Mouse (Mus musculus): Measurements from ENCODE around the gene H2-Q2. TPM values are rescaled to one million over a fixed set of nuclear protein-coding genes. Genes with fewer than 3 reads are reported as not detected.
"Not testable (repeated sequence)": the region's sequence is repeated elsewhere in the genome, so short reads cannot be mapped to it uniquely, and the experiment has no call there.

H2-Q2 gene
- total and polyA plus RNA-seq, 2 experiments: 0.75 to 1.2 TPM

GRCm38 (mm10) chr17:35389796-35390195, 47.8 kb downstream of the H2-Q2 start:
- WGBS: 14% methylated on average over 7 of the region's 7 CpGs
- not testable (repeated sequence) for H3K4me1 ChIP-seq (ENCODE audit: control insufficient read depth, insufficient read depth, low read length); H3K36me3 ChIP-seq (ENCODE audit: control insufficient read depth, insufficient read depth, low read length); H3K9ac ChIP-seq (ENCODE audit: low read depth, low read length); H3K27me3 ChIP-seq (ENCODE audit: control insufficient read depth, insufficient read depth, low read length); H3K4me3 ChIP-seq (ENCODE audit: insufficient read depth, low read depth, low read length); H3K79me2 ChIP-seq (ENCODE audit: control insufficient read depth, insufficient read depth, low read length); DNase-seq (ENCODE audit: extremely low read depth, low read depth, low spot score); H3K27ac ChIP-seq (replicated peaks; ENCODE audit: insufficient read depth, low read depth, low read length)
- peak; percentile 58 for TF ChIP-seq CTCF (IDR thresholded peaks at IDR 0.05; ENCODE audit: low read depth, low read length)

DNA sequence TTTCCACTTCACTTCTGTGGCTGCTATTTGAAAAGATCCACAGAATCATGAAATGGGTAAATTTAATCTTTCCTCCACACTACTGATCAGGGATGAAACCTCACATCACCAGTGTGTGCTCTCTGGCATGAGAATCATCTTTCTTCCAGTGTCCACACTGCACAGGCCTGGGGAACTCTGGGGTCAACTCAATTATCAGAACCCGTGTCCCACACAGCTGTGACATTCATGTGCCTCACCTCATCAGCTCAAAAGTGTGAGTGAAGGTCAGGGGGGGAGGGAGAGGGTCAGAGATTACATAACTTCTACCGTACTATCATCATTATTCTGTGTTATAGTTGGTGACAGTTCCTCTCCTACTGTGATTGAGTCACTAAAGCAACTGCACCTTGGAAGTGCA, 50.6 kb downstream of the H2-Q2 start:
- WGBS: 79% methylated on average over 2 of the region's 2 CpGs
- H3K79me2 ChIP-seq (ENCODE audit: control insufficient read depth, insufficient read depth, low read length); H3K9ac ChIP-seq (ENCODE audit: low read depth, low read length); H3K27ac ChIP-seq (replicated peaks; ENCODE audit: insufficient read depth, low read depth, low read length); H3K27me3 ChIP-seq (ENCODE audit: control insufficient read depth, insufficient read depth, low read length); DNase-seq (ENCODE audit: extremely low read depth, low read depth, low spot score); H3K4me1 ChIP-seq (ENCODE audit: control insufficient read depth, insufficient read depth, low read length); H3K4me3 ChIP-seq (ENCODE audit: insufficient read depth, low read depth, low read length); H3K36me3 ChIP-seq (ENCODE audit: control insufficient read depth, insufficient read depth, low read length): not testable (repeated sequence)

- not testable (repeated sequence) for H3K4me1 ChIP-seq (ENCODE audit: control insufficient read depth, insufficient read depth, low read length); H3K36me3 ChIP-seq (ENCODE audit: control insufficient read depth, insufficient read depth, low read length); H3K79me2 ChIP-seq (ENCODE audit: control insufficient read depth, insufficient read depth, low read length); H3K27ac ChIP-seq (replicated peaks; ENCODE audit: insufficient read depth, low read depth, low read length); H3K27me3 ChIP-seq (ENCODE audit: control insufficient read depth, insufficient read depth, low read length)
- H3K9ac ChIP-seq (ENCODE audit: low read depth, low read length): peak overlapping the region; percentile 69
- peak; percentile 18 for DNase-seq (ENCODE audit: extremely low read depth, low read depth, low spot score)
- WGBS: under 1% methylated on average over 47 of the region's 75 CpGs
- peak overlapping the region; percentile 60 for H3K4me3 ChIP-seq (ENCODE audit: insufficient read depth, low read depth, low read length)
Observed at GRCm38 (mm10) chr17:35393864-35394800, 52.1 kb downstream of the H2-Q2 start.

Other genes with a start within 250 kb of the H2-Q2 start
- gene Ly6g5c, start 234.0 kb upstream of the H2-Q2 start, total RNA-seq (2014; rRNA removed): not detected in 2 replicates
- not detected in 2 replicates for gene Ly6g5c, start 234.0 kb upstream of the H2-Q2 start, polyA plus RNA-seq (2012; rRNA removed)
- gene Ly6g5b, start 226.8 kb upstream of the H2-Q2 start, total RNA-seq (2014; rRNA removed): 0.40 and 0.46 TPM in 2 replicates
- 0.26 and 0.62 TPM in 2 replicates for gene Ly6g5b, start 226.8 kb upstream of the H2-Q2 start, polyA plus RNA-seq (2012; rRNA removed)
- gene Gpank1, start 220.8 kb upstream of the H2-Q2 start, total RNA-seq (2014; rRNA removed): 9.6 and 9.8 TPM in 2 replicates
- gene Gpank1, start 220.8 kb upstream of the H2-Q2 start, polyA plus RNA-seq (2012; rRNA removed): 10.5 and 11.4 TPM in 2 replicates
- 60.9 and 111 TPM in 2 replicates for gene Csnk2b, start 220.2 kb upstream of the H2-Q2 start, total RNA-seq (2014; rRNA removed)
- gene Csnk2b, start 220.2 kb upstream of the H2-Q2 start, polyA plus RNA-seq (2012; rRNA removed): 215 and 228 TPM in 2 replicates
- 9.8 and 11.4 TPM in 2 replicates for gene D17H6S53E, start 215.9 kb upstream of the H2-Q2 start, total RNA-seq (2014; rRNA removed)
- 12.4 and 18.3 TPM in 2 replicates for gene D17H6S53E, start 215.9 kb upstream of the H2-Q2 start, polyA plus RNA-seq (2012; rRNA removed)
- gene Apom, start 210.2 kb upstream of the H2-Q2 start, total RNA-seq (2014; rRNA removed): 432 and 465 TPM in 2 replicates
- gene Apom, start 210.2 kb upstream of the H2-Q2 start, polyA plus RNA-seq (2012; rRNA removed): 510 and 575 TPM in 2 replicates
- gene Bag6, start 207.1 kb upstream of the H2-Q2 start, total RNA-seq (2014; rRNA removed): 28.1 and 40.9 TPM in 2 replicates
- 88.4 and 119 TPM in 2 replicates for gene Bag6, start 207.1 kb upstream of the H2-Q2 start, polyA plus RNA-seq (2012; rRNA removed)
- gene Prrc2a, start 177.3 kb upstream of the H2-Q2 start, total RNA-seq (2014; rRNA removed): 12.4 and 23.2 TPM in 2 replicates
- 103 and 144 TPM in 2 replicates for gene Prrc2a, start 177.3 kb upstream of the H2-Q2 start, polyA plus RNA-seq (2012; rRNA removed)
- gene Aif1, start 166.2 kb upstream of the H2-Q2 start, total RNA-seq (2014; rRNA removed): 8.6 and 13.3 TPM in 2 replicates
- gene Aif1, start 166.2 kb upstream of the H2-Q2 start, polyA plus RNA-seq (2012; rRNA removed): 1.6 and 2.5 TPM in 2 replicates
- gene Lst1, start 153.8 kb upstream of the H2-Q2 start, total RNA-seq (2014; rRNA removed): 10.2 and 13.0 TPM in 2 replicates
- 5.9 and 11.8 TPM in 2 replicates for gene Lst1, start 153.8 kb upstream of the H2-Q2 start, polyA plus RNA-seq (2012; rRNA removed)
- 1.8 and 3.0 TPM in 2 replicates for gene Ltb, start 147.8 kb upstream of the H2-Q2 start, total RNA-seq (2014; rRNA removed)
- 2.6 and 4.7 TPM in 2 replicates for gene Ltb, start 147.8 kb upstream of the H2-Q2 start, polyA plus RNA-seq (2012; rRNA removed)
- gene Tnf, start 140.2 kb upstream of the H2-Q2 start, total RNA-seq (2014; rRNA removed): 0.13 TPM in 1 of 2 replicates, not detected in the other
- gene Tnf, start 140.2 kb upstream of the H2-Q2 start, polyA plus RNA-seq (2012; rRNA removed): 0.15 and 0.29 TPM in 2 replicates
- gene Lta, start 136.9 kb upstream of the H2-Q2 start, total RNA-seq (2014; rRNA removed): 0.27 TPM in 1 of 2 replicates, not detected in the other
- gene Lta, start 136.9 kb upstream of the H2-Q2 start, polyA plus RNA-seq (2012; rRNA removed): 0.06 TPM in 1 of 2 replicates, not detected in the other
- gene Gm16181, start 121.4 kb upstream of the H2-Q2 start, total RNA-seq (2014; rRNA removed): 0.37 TPM in 1 of 2 replicates, not detected in the other
- gene Gm16181, start 121.4 kb upstream of the H2-Q2 start, polyA plus RNA-seq (2012; rRNA removed): not detected in 2 replicates
- 0.28 and 0.34 TPM in 2 replicates for gene Atp6v1g2, start 108.6 kb upstream of the H2-Q2 start, total RNA-seq (2014; rRNA removed)
- 1.6 and 2.7 TPM in 2 replicates for gene Atp6v1g2, start 108.6 kb upstream of the H2-Q2 start, polyA plus RNA-seq (2012; rRNA removed)
- gene Nfkbil1, start 106.5 kb upstream of the H2-Q2 start, total RNA-seq (2014; rRNA removed): 7.5 and 7.6 TPM in 2 replicates
- gene Nfkbil1, start 106.5 kb upstream of the H2-Q2 start, polyA plus RNA-seq (2012; rRNA removed): 7.5 and 8.6 TPM in 2 replicates
- gene Ddx39b, start 100.5 kb upstream of the H2-Q2 start, total RNA-seq (2014; rRNA removed): 37.0 and 43.6 TPM in 2 replicates
- gene Ddx39b, start 100.5 kb upstream of the H2-Q2 start, polyA plus RNA-seq (2012; rRNA removed): 64.9 and 103 TPM in 2 replicates
- gene H2-D1, start 79.5 kb upstream of the H2-Q2 start, total RNA-seq (2014; rRNA removed): 444 and 506 TPM in 2 replicates
- 487 and 676 TPM in 2 replicates for gene H2-D1, start 79.5 kb upstream of the H2-Q2 start, polyA plus RNA-seq (2012; rRNA removed)
- gene H2-Q1, start 21.8 kb upstream of the H2-Q2 start, total RNA-seq (2014; rRNA removed): 9.1 and 11.1 TPM in 2 replicates
- 4.4 and 5.5 TPM in 2 replicates for gene H2-Q1, start 21.8 kb upstream of the H2-Q2 start, polyA plus RNA-seq (2012; rRNA removed)
- 31.5 and 32.7 TPM in 2 replicates for gene H2-Q4, start 37.4 kb downstream of the H2-Q2 start, total RNA-seq (2014; rRNA removed)
- 36.2 and 61.8 TPM in 2 replicates for gene H2-Q4, start 37.4 kb downstream of the H2-Q2 start, polyA plus RNA-seq (2012; rRNA removed)
- gene H2-Q6, start 82.6 kb downstream of the H2-Q2 start, total RNA-seq (2014; rRNA removed): 11.4 and 13.2 TPM in 2 replicates
- 18.2 and 40.0 TPM in 2 replicates for gene H2-Q6, start 82.6 kb downstream of the H2-Q2 start, polyA plus RNA-seq (2012; rRNA removed)
- 40.7 and 56.7 TPM in 2 replicates for gene H2-Q7, start 96.9 kb downstream of the H2-Q2 start, total RNA-seq (2014; rRNA removed)
- gene H2-Q7, start 96.9 kb downstream of the H2-Q2 start, polyA plus RNA-seq (2012; rRNA removed): 58.1 and 212 TPM in 2 replicates
- 1,696 and 1,845 TPM in 2 replicates for gene H2-Q10, start 127.8 kb downstream of the H2-Q2 start, total RNA-seq (2014; rRNA removed)
- 3,073 and 3,421 TPM in 2 replicates for gene H2-Q10, start 127.8 kb downstream of the H2-Q2 start, polyA plus RNA-seq (2012; rRNA removed)
- gene Pou5f1, start 163.8 kb downstream of the H2-Q2 start, total RNA-seq (2014; rRNA removed): not detected in 2 replicates
- gene Pou5f1, start 163.8 kb downstream of the H2-Q2 start, polyA plus RNA-seq (2012; rRNA removed): not detected in 2 replicates
- 1.9 and 4.0 TPM in 2 replicates for gene Tcf19, start 174.6 kb downstream of the H2-Q2 start, total RNA-seq (2014; rRNA removed)
- 2.7 and 3.1 TPM in 2 replicates for gene Tcf19, start 174.6 kb downstream of the H2-Q2 start, polyA plus RNA-seq (2012; rRNA removed)
- 1.4 and 1.9 TPM in 2 replicates for gene Cchcr1, start 174.9 kb downstream of the H2-Q2 start, total RNA-seq (2014; rRNA removed)
- 1.9 and 2.1 TPM in 2 replicates for gene Cchcr1, start 174.9 kb downstream of the H2-Q2 start, polyA plus RNA-seq (2012; rRNA removed)
- gene Psors1c2, start 191.0 kb downstream of the H2-Q2 start, total RNA-seq (2014; rRNA removed): not detected in 2 replicates
- gene Psors1c2, start 191.0 kb downstream of the H2-Q2 start, polyA plus RNA-seq (2012; rRNA removed): not detected in 2 replicates
- not detected in 2 replicates for gene Cdsn, start 209.9 kb downstream of the H2-Q2 start, total RNA-seq (2014; rRNA removed)
- not detected in 2 replicates for gene Cdsn, start 209.9 kb downstream of the H2-Q2 start, polyA plus RNA-seq (2012; rRNA removed)
- not detected in 2 replicates for gene 2300002M23Rik, start 225.2 kb downstream of the H2-Q2 start, total RNA-seq (2014; rRNA removed)
- not detected in 2 replicates for gene 2300002M23Rik, start 225.2 kb downstream of the H2-Q2 start, polyA plus RNA-seq (2012; rRNA removed)

Data from liver, adult 2 months (tissue).